Comparison of ENCODE assay signal across 9 mouse cellular contexts in genomic region chr11:53805786-53806185, GRCm38 (mm10). TPM values are rescaled to one million over a fixed set of nuclear protein-coding genes. Genes with fewer than 3 reads are reported as not detected.
DNase-seq lines count a peak whose midpoint lies in the region; ATAC-seq and TF ChIP-seq lines count a peak whose summit lies in the region.
"Had no signal": no experiment of that assay in that cellular context is flagged by ENCODE, and none has a peak within 500 bp of the region (broad histone marks: within the 10 kb centered on the region; RNA-seq: fewer than 3 reads in every experiment).

No protein-coding gene starts in this region.

- H3K36me3 ChIP-seq in liver, postnatal 0 days (replicated peaks; ENCODE audit: insufficient read depth, low read length) = no peaks in the 10 kb centered on the region
- H3K36me3 ChIP-seq: midbrain, embryonic 10.5 days had no signal

- H3K9me3 ChIP-seq in liver, postnatal 0 days (ENCODE audit: low read length) = no peaks in the 10 kb centered on the region
- H3K9me3 ChIP-seq: midbrain, embryonic 10.5 days had no signal

- TF ChIP-seq EP300 in liver, postnatal 0 days (IDR thresholded peaks at IDR 0.05; ENCODE audit: low read depth) = no peak; the same call in 1 of the 2 replicates

- DNase-seq in liver, postnatal 0 days = peak; percentile 77
- DNase-seq in liver = no peak
- DNase-seq in gastrocnemius, adult 8-10 months (ENCODE audit: low spot score in 2 of 2) = peak; percentile 67 to 69
- DNase-seq in kidney, postnatal 10 days = peak; percentile 48
- DNase-seq in skeletal muscle tissue, adult 2 months (ENCODE audit: low read depth, low spot score) = peak; percentile 82
- DNase-seq in thymus, postnatal 14 days = no peak
- no peak for DNase-seq in layer of hippocampus, postnatal 36 days
- DNase-seq: cerebellum, adult 2 months had no signal

- no peak overlapping the region for H3K4me2 ChIP-seq in liver, postnatal 0 days (ENCODE audit: low read depth, low read length)

- peak; percentile 94 for ATAC-seq in liver, postnatal 0 days

- H3K4me3 ChIP-seq in liver, postnatal 0 days (ENCODE audit: low read depth, low read length) = no peak overlapping the region
- H3K4me3 ChIP-seq: midbrain, embryonic 10.5 days had no signal

- 45% methylated on average over 9 of the region's 9 CpGs for WGBS in liver, postnatal 0 days (ENCODE audit: insufficient replicate concordance)

- H3K27me3 ChIP-seq in liver, postnatal 0 days (ENCODE audit: insufficient read depth, low read length) = no peaks in the 10 kb centered on the region

- H3K4me1 ChIP-seq in liver, postnatal 0 days (ENCODE audit: insufficient read depth) = peaks cover 27% of the 10 kb centered on the region
- H3K4me1 ChIP-seq: midbrain, embryonic 10.5 days had no signal

- peak overlapping the region; percentile 74 for H3K27ac ChIP-seq in liver, postnatal 0 days (ENCODE audit: low read depth)
- H3K27ac ChIP-seq: midbrain, embryonic 10.5 days had no signal

- no peak for TF ChIP-seq CTCF in liver, postnatal 0 days (IDR thresholded peaks at IDR 0.05; ENCODE audit: low read depth)

- no peak overlapping the region for H3K9ac ChIP-seq in liver, postnatal 0 days (replicated peaks)

RNA-seq across cellular contexts. Expression of gene Gm17334, which starts 32.8 kb away (rescaled TPM):
- 0.12 and 0.23 TPM in 2 replicates for polyA plus RNA-seq in liver, postnatal 0 days (2015; fragmentation: Nextera tagmentation; extraction: Ambion mirVana)
- total RNA-seq in gastrocnemius, adult 8-10 months (2022) = under 1 TPM in 2 of 4 experiments, not detected in 2; 0.34 to 0.48 TPM
- 1 to 10 TPM; 1.0 TPM for total RNA-seq in layer of hippocampus, postnatal 36 days (2021)
- polyA plus RNA-seq: midbrain, embryonic 10.5 days had no signal

RNA-seq across cellular contexts. Expression of gene Irf1, which starts 36.0 kb away (rescaled TPM):
- polyA plus RNA-seq in liver, postnatal 0 days (2015; fragmentation: Nextera tagmentation; extraction: Ambion mirVana) = 22.0 and 24.5 TPM in 2 replicates
- 1 to 10 TPM; 3.2 to 5.8 (median 4.4) TPM for total RNA-seq in gastrocnemius, adult 8-10 months (2022)
- 1 to 10 TPM; 7.4 to 7.5 TPM for total RNA-seq in layer of hippocampus, postnatal 36 days (2021)

RNA-seq across cellular contexts. Expression of gene Gm12216, which starts 53.3 kb away (rescaled TPM):
- 1.1 and 1.5 TPM in 2 replicates for polyA plus RNA-seq in liver, postnatal 0 days (2015; fragmentation: Nextera tagmentation; extraction: Ambion mirVana)
- total RNA-seq in gastrocnemius, adult 8-10 months (2022) = 1 to 10 TPM in 2 of 4 experiments, under 1 TPM in 2; 0.36 to 2.1 (median 1.3) TPM
- 1 to 10 TPM; 8.0 to 9.5 TPM for total RNA-seq in layer of hippocampus, postnatal 36 days (2021)

Comparison
In these comparisons a context has a peak if more than half of its experiments do, and no peak if none do; other contexts are left out.
1. DNase-seq: peak in liver, postnatal 0 days (single experiment), gastrocnemius, adult 8-10 months (2 of 2), kidney, postnatal 10 days (single experiment) and skeletal muscle tissue, adult 2 months (single experiment); none in liver (single experiment), thymus, postnatal 14 days (single experiment) and layer of hippocampus, postnatal 36 days (0 of 2).